9 mouse cellular contexts compared by ENCODE assay signal in the genomic region with DNA sequence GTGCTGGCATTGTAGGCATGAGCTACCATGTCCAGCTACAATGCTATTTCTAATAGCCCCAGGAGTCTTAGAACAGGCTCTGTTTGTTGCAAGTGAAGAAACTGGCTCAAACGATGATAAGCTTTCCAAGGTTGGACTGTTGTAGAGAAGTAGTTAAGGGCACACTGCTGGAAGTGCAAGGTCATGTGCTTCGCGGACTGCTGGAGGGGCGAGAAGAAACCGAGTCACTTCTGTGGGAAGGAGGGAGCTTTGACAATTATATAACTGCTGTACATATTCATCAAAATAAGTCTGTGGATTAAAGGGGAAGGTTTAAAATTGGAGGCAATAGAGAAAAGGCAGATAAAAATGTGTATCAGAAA. TPM values are rescaled to one million over a fixed set of nuclear protein-coding genes. Genes with fewer than 3 reads are reported as not detected.
A peak's percentile ranks its signal among the peaks of the same experiment; 100 is the strongest.
DNase-seq lines count a peak whose midpoint lies in the region; ATAC-seq and TF ChIP-seq lines count a peak whose summit lies in the region.
"Had no signal": no experiment of that assay in that cellular context is flagged by ENCODE, and none has a peak within 500 bp of the region (broad histone marks: within the 10 kb centered on the region; RNA-seq: fewer than 3 reads in every experiment).

No protein-coding gene starts in this region.

- no peak for TF ChIP-seq CTCF in layer of hippocampus, adult 2 months (conservative IDR thresholded peaks at IDR 0.05)

- no peaks in the 10 kb centered on the region for H3K36me3 ChIP-seq in embryonic facial prominence, embryonic 15.5 days
- peaks cover 45% of the 10 kb centered on the region for H3K36me3 ChIP-seq in liver, embryonic 15.5 days (replicated peaks)

- peaks cover 8% of the 10 kb centered on the region for H3K4me1 ChIP-seq in embryonic facial prominence, embryonic 15.5 days
- peaks cover 80% of the 10 kb centered on the region for H3K4me1 ChIP-seq in liver, embryonic 15.5 days (replicated peaks)

- H3K9me3 ChIP-seq in embryonic facial prominence, embryonic 15.5 days (replicated peaks): no peaks in the 10 kb centered on the region
- no peaks in the 10 kb centered on the region for H3K9me3 ChIP-seq in liver, embryonic 15.5 days (replicated peaks)

- intact Hi-C loops in left cerebral cortex, postnatal 10 days (cut with DNase I): no loop called here

- ATAC-seq in embryonic facial prominence, embryonic 15.5 days (ENCODE audit: insufficient number of reproducible peaks, low FRiP score, low TSS enrichment, low read depth): no peak
- ATAC-seq in liver, embryonic 15.5 days (ENCODE audit: insufficient read depth): peak; percentile 87

- no peak overlapping the region for H3K4me2 ChIP-seq in embryonic facial prominence, embryonic 15.5 days (replicated peaks)
- H3K4me2 ChIP-seq in liver, embryonic 15.5 days: peak overlapping the region; percentile 76

- no peaks in the 10 kb centered on the region for H3K27me3 ChIP-seq in embryonic facial prominence, embryonic 15.5 days
- H3K27me3 ChIP-seq in liver, embryonic 15.5 days: no peaks in the 10 kb centered on the region

- no peak overlapping the region for H3K9ac ChIP-seq in embryonic facial prominence, embryonic 15.5 days
- peak overlapping the region; percentile 56 for H3K9ac ChIP-seq in liver, embryonic 15.5 days

- 76% methylated on average over 5 of the region's 5 CpGs for WGBS in embryonic facial prominence, embryonic 15.5 days
- 22% methylated on average over 5 of the region's 5 CpGs for WGBS in liver, embryonic 15.5 days (ENCODE audit: insufficient replicate concordance)

- peak overlapping the region; percentile 71 for H3K27ac ChIP-seq in layer of hippocampus, adult 2 months
- H3K27ac ChIP-seq in embryonic facial prominence, embryonic 15.5 days (replicated peaks): peak overlapping the region; percentile 63
- H3K27ac ChIP-seq in liver, embryonic 15.5 days (replicated peaks): peak overlapping the region; percentile 98

- peak overlapping the region; percentile 12; the same call in 1 of the 2 replicates for H3K4me3 ChIP-seq in layer of hippocampus, adult 2 months
- no peak overlapping the region for H3K4me3 ChIP-seq in embryonic facial prominence, embryonic 15.5 days (replicated peaks)
- peak overlapping the region; percentile 51 for H3K4me3 ChIP-seq in liver, embryonic 15.5 days (replicated peaks)

- peak; percentile 31 for DNase-seq in adrenal gland, adult 8-10 months
- DNase-seq in adrenal gland, postnatal 4 days (ENCODE audit: low spot score in 2 of 2): no peak
- no peak for DNase-seq in layer of hippocampus, adult 2 months (ENCODE audit: low spot score in 2 of 2)
- DNase-seq in layer of hippocampus, postnatal 14 days (ENCODE audit: low spot score in 2 of 2): no peak
- DNase-seq in urinary bladder, postnatal 36 days (ENCODE audit: low spot score in 2 of 2): no peak
- no peak for DNase-seq in left cerebral cortex, postnatal 10 days (ENCODE audit: extremely low spot score in 1 of 2, low spot score in 2 of 2)
- DNase-seq: thymus, postnatal 36 days had no signal

RNA-seq across cellular contexts. Expression of a gene that starts 8.8 kb away (rescaled TPM):
- total RNA-seq in adrenal gland, adult 8-10 months (2022): 100 to 1,000 TPM; 144 to 201 (median 179) TPM
- total RNA-seq in adrenal gland, postnatal 4 days (2021): 100 to 1,000 TPM; 215 to 240 TPM
- total RNA-seq in layer of hippocampus, adult 2 months (2021): 100 to 1,000 TPM; 444 to 448 TPM
- total RNA-seq in layer of hippocampus, postnatal 14 days (2021): 100 to 1,000 TPM; 376 to 400 TPM
- polyA plus RNA-seq in embryonic facial prominence, embryonic 15.5 days (2015; fragmentation: Nextera tagmentation; extraction: Ambion mirVana): 186 and 190 TPM in 2 replicates
- polyA plus RNA-seq in liver, embryonic 15.5 days (2015; fragmentation: Nextera tagmentation; extraction: Ambion mirVana): 135 and 144 TPM in 2 replicates
- total RNA-seq in left cerebral cortex, postnatal 10 days (2021): 100 to 1,000 TPM; 294 to 308 TPM

RNA-seq across cellular contexts. Expression of a gene that starts 54.7 kb away (rescaled TPM):
- 10 to 100 TPM; 29.6 to 54.5 (median 45.8) TPM for total RNA-seq in adrenal gland, adult 8-10 months (2022)
- 10 to 100 TPM; 77.7 to 83.0 TPM for total RNA-seq in adrenal gland, postnatal 4 days (2021)
- 10 to 100 TPM; 38.3 to 48.1 TPM for total RNA-seq in layer of hippocampus, adult 2 months (2021)
- total RNA-seq in layer of hippocampus, postnatal 14 days (2021): 10 to 100 TPM; 38.0 to 41.7 TPM
- 126 and 148 TPM in 2 replicates for polyA plus RNA-seq in embryonic facial prominence, embryonic 15.5 days (2015; fragmentation: Nextera tagmentation; extraction: Ambion mirVana)
- polyA plus RNA-seq in liver, embryonic 15.5 days (2015; fragmentation: Nextera tagmentation; extraction: Ambion mirVana): 50.6 and 51.1 TPM in 2 replicates
- 10 to 100 TPM; 44.1 to 53.3 TPM for total RNA-seq in left cerebral cortex, postnatal 10 days (2021)

RNA-seq across cellular contexts. Expression of a gene that starts 56.7 kb away (rescaled TPM):
- total RNA-seq in adrenal gland, adult 8-10 months (2022): 10 to 100 TPM; 11.5 to 23.9 (median 17.8) TPM
- 10 to 100 TPM; 10.7 to 14.5 TPM for total RNA-seq in adrenal gland, postnatal 4 days (2021)
- 1 to 10 TPM; 3.3 to 6.6 TPM for total RNA-seq in layer of hippocampus, adult 2 months (2021)
- total RNA-seq in layer of hippocampus, postnatal 14 days (2021): 1 to 10 TPM; 6.0 to 6.8 TPM
- 8.2 and 8.3 TPM in 2 replicates for polyA plus RNA-seq in embryonic facial prominence, embryonic 15.5 days (2015; fragmentation: Nextera tagmentation; extraction: Ambion mirVana)
- 3.7 and 5.5 TPM in 2 replicates for polyA plus RNA-seq in liver, embryonic 15.5 days (2015; fragmentation: Nextera tagmentation; extraction: Ambion mirVana)
- 1 to 10 TPM; 6.4 to 7.3 TPM for total RNA-seq in left cerebral cortex, postnatal 10 days (2021)
